Mouse (Mus musculus) ES-Bruce4 (cell line): Measurements from ENCODE around the gene Arpc4.

Experiments used
- CTCF ChIP-seq: IDR thresholded peaks from one replicate; pipeline ENCODE4 v1.8.1; 2011; ENCODE audit warnings: low read depth, low read length
- POLR2A ChIP-seq: IDR thresholded peaks from one replicate; pipeline ENCODE4 v1.8.1; 2011; ENCODE audit warnings: low read length; ENCODE audit not compliant: insufficient read depth

- TF ChIP-seq POLR2A (no peak), CTCF (no peak)
These were observed 14.1 kb downstream of the Arpc4 start for GRCm38 (mm10) chr6:113392015-113392386.
